Mouse (Mus musculus) left cerebral cortex, postnatal 4 days (tissue): ENCODE results near the gene Oca2. TPM values are rescaled to one million over a fixed set of nuclear protein-coding genes. Genes with fewer than 3 reads are reported as not detected.

Experiments used
- total RNA-seq, 2 experiments: library from RNA; stranded (reverse); gene quantifications; 2 replicates each; pipeline ENCODE4 v1.2.3; 2021

Gene Oca2
- total RNA-seq, 2 experiments from 2014 or later, result 0.92 to 1.3 TPM

Other genes starting within 250 kb of the Oca2 start
- 10 to 100 TPM; 65.4 to 66.1 TPM for gene Nipa1, start 219.8 kb upstream of the Oca2 start, total RNA-seq
- gene Herc2, start 189.6 kb upstream of the Oca2 start, total RNA-seq, result 100 to 1,000 TPM; 130 to 131 TPM